Mouse (Mus musculus): ENCODE measurements at regions not wholly inside any gene's neighbourhood (a gene's known extent, or its start where the extent isn't known, plus 50 kb on each side); places are given as distances from the start of the nearest gene placed in this dataset.

- H3K9me3 ChIP-seq (replicated peaks): no peaks in the 10 kb centered on the region
- ATAC-seq (ENCODE audit: extremely low read depth, insufficient number of reproducible peaks, low FRiP score, poor library complexity, severe bottlenecking) (no peak), DNase-seq (ENCODE audit: low spot score) (no peak)
- no peaks in the 10 kb centered on the region for H3K36me3 ChIP-seq (replicated peaks)
- H3K27me3 ChIP-seq (ENCODE audit: insufficient read depth, low read length): no peaks in the 10 kb centered on the region
- TF ChIP-seq CTCF (IDR thresholded peaks at IDR 0.05; ENCODE audit: low read depth, low read length) (no peak), POLR2AphosphoS5 (IDR thresholded peaks at IDR 0.05; ENCODE audit: insufficient replicate concordance, low read depth, low read length) (no peak), GATA2 (IDR thresholded peaks at IDR 0.05; ENCODE audit: borderline replicate concordance, low read depth, low read length) (no peak), TAL1 (conservative IDR thresholded peaks at IDR 0.05; ENCODE audit: low read depth, low read length) (no peak), GATA1 (IDR thresholded peaks at IDR 0.05; ENCODE audit: borderline replicate concordance, low read length) (no peak)
- no peak overlapping the region for H3K4me3 ChIP-seq (ENCODE audit: low read depth, low read length)
- H3K4me1 ChIP-seq (ENCODE audit: insufficient read depth, low read depth, low read length): no peaks in the 10 kb centered on the region
Observed at GRCm38 (mm10) chrX:99585703-99586102, 114.6 kb upstream of the Pja1 start.

GRCm38 (mm10) chrX:99582611-99583010 is 111.5 kb upstream of the Pja1 start:
- Histone ChIP-seq H3K4me3 (ENCODE audit: low read depth, low read length) (no peak overlapping the region), H3K36me3 (replicated peaks) (no peaks in the 10 kb centered on the region), H3K9me3 (replicated peaks) (no peaks in the 10 kb centered on the region), H3K27me3 (ENCODE audit: insufficient read depth, low read length) (no peaks in the 10 kb centered on the region), H3K4me1 (ENCODE audit: insufficient read depth, low read depth, low read length) (no peaks in the 10 kb centered on the region)
- TF ChIP-seq GATA1 (IDR thresholded peaks at IDR 0.05; ENCODE audit: borderline replicate concordance, low read length): no peak
- TF ChIP-seq TAL1 (conservative IDR thresholded peaks at IDR 0.05; ENCODE audit: low read depth, low read length): no peak
- no peak for TF ChIP-seq CTCF (IDR thresholded peaks at IDR 0.05; ENCODE audit: low read depth, low read length)
- no peak for TF ChIP-seq GATA2 (IDR thresholded peaks at IDR 0.05; ENCODE audit: borderline replicate concordance, low read depth, low read length)
- TF ChIP-seq POLR2AphosphoS5 (IDR thresholded peaks at IDR 0.05; ENCODE audit: insufficient replicate concordance, low read depth, low read length): no peak
- DNase-seq (ENCODE audit: low spot score) (no peak), ATAC-seq (ENCODE audit: extremely low read depth, insufficient number of reproducible peaks, low FRiP score, poor library complexity, severe bottlenecking) (no peak)

DNA sequence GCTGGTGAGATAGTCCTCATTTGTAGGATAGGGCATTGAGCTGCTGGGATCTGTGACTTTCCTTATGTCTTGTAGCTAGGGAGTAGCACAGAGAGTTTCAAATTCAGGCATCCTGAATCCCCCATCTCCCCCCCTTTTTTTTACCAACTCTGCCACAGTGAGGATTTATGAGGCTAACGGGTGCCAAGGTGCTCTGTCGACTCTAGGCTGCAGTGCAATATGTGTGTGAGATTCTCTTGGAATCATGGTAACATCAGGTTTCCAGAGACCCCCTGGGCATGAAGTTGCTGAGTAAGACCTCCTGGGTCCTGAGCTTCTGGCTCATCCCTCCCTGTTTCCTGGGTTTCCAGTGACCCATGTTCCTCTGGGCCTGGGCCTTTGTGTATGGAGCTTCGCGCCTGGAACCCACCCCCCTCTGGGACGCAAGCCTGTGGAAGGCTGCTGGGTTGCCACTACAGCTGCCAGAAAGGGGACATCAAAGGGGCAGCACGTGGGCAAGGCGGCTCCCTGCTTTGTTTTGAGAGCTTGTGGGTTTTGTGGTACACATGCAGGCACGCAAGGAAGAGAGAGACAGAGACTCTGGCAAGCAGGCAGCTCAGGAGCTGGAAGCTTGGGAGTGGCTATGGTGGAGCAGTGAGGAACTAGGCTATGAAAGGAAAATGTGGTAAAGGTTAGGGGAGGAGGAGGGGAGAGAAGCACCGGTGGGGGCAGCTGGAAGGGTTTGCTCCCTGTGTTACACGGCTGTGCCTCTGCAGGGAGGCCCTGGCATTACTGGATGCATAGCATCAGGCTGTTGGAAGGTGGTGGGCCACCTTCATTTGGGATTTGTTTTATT is 110.8 kb upstream of the Pja1 start:
- DNase-seq (ENCODE audit: low spot score) (no peak), ATAC-seq (ENCODE audit: extremely low read depth, insufficient number of reproducible peaks, low FRiP score, poor library complexity, severe bottlenecking) (no peak)
- no peaks in the 10 kb centered on the region for H3K27me3 ChIP-seq (ENCODE audit: insufficient read depth, low read length)
- no peak overlapping the region for H3K4me3 ChIP-seq (ENCODE audit: low read depth, low read length)
- no peaks in the 10 kb centered on the region for H3K4me1 ChIP-seq (ENCODE audit: insufficient read depth, low read depth, low read length)
- H3K36me3 ChIP-seq (replicated peaks): no peaks in the 10 kb centered on the region
- H3K9me3 ChIP-seq (replicated peaks): no peaks in the 10 kb centered on the region
- TF ChIP-seq CTCF (IDR thresholded peaks at IDR 0.05; ENCODE audit: low read depth, low read length) (no peak), TAL1 (conservative IDR thresholded peaks at IDR 0.05; ENCODE audit: low read depth, low read length) (no peak), POLR2AphosphoS5 (IDR thresholded peaks at IDR 0.05; ENCODE audit: insufficient replicate concordance, low read depth, low read length) (no peak), GATA2 (IDR thresholded peaks at IDR 0.05; ENCODE audit: borderline replicate concordance, low read depth, low read length) (no peak), GATA1 (IDR thresholded peaks at IDR 0.05; ENCODE audit: borderline replicate concordance, low read length) (no peak)

- H3K4me3 ChIP-seq (ENCODE audit: low read depth, low read length): no peak overlapping the region
- TF ChIP-seq CTCF (IDR thresholded peaks at IDR 0.05; ENCODE audit: low read depth, low read length) (no peak), TAL1 (conservative IDR thresholded peaks at IDR 0.05; ENCODE audit: low read depth, low read length) (no peak), GATA1 (IDR thresholded peaks at IDR 0.05; ENCODE audit: borderline replicate concordance, low read length) (no peak), GATA2 (IDR thresholded peaks at IDR 0.05; ENCODE audit: borderline replicate concordance, low read depth, low read length) (no peak), POLR2AphosphoS5 (IDR thresholded peaks at IDR 0.05; ENCODE audit: insufficient replicate concordance, low read depth, low read length) (no peak)
- no peaks in the 10 kb centered on the region for H3K27me3 ChIP-seq (ENCODE audit: insufficient read depth, low read length)
- no peaks in the 10 kb centered on the region for H3K9me3 ChIP-seq (replicated peaks)
- H3K36me3 ChIP-seq (replicated peaks): no peaks in the 10 kb centered on the region
- no peaks in the 10 kb centered on the region for H3K4me1 ChIP-seq (ENCODE audit: insufficient read depth, low read depth, low read length)
- DNase-seq (ENCODE audit: low spot score): no peak
- ATAC-seq (ENCODE audit: extremely low read depth, insufficient number of reproducible peaks, low FRiP score, poor library complexity, severe bottlenecking): no peak
Observed at GRCm38 (mm10) chrX:99579206-99579605, 108.1 kb upstream of the Pja1 start.

GRCm38 (mm10) chrX:99578796-99579195 is 107.7 kb upstream of the Pja1 start:
- TF ChIP-seq GATA2 (IDR thresholded peaks at IDR 0.05; ENCODE audit: borderline replicate concordance, low read depth, low read length) (no peak), POLR2AphosphoS5 (IDR thresholded peaks at IDR 0.05; ENCODE audit: insufficient replicate concordance, low read depth, low read length) (no peak), TAL1 (conservative IDR thresholded peaks at IDR 0.05; ENCODE audit: low read depth, low read length) (no peak), GATA1 (IDR thresholded peaks at IDR 0.05; ENCODE audit: borderline replicate concordance, low read length) (no peak), CTCF (IDR thresholded peaks at IDR 0.05; ENCODE audit: low read depth, low read length) (no peak)
- Histone ChIP-seq H3K4me1 (ENCODE audit: insufficient read depth, low read depth, low read length) (no peaks in the 10 kb centered on the region), H3K27me3 (ENCODE audit: insufficient read depth, low read length) (no peaks in the 10 kb centered on the region), H3K4me3 (ENCODE audit: low read depth, low read length) (no peak overlapping the region), H3K9me3 (replicated peaks) (no peaks in the 10 kb centered on the region), H3K36me3 (replicated peaks) (no peaks in the 10 kb centered on the region)
- no peak for ATAC-seq (ENCODE audit: extremely low read depth, insufficient number of reproducible peaks, low FRiP score, poor library complexity, severe bottlenecking)
- DNase-seq (ENCODE audit: low spot score): no peak

DNA sequence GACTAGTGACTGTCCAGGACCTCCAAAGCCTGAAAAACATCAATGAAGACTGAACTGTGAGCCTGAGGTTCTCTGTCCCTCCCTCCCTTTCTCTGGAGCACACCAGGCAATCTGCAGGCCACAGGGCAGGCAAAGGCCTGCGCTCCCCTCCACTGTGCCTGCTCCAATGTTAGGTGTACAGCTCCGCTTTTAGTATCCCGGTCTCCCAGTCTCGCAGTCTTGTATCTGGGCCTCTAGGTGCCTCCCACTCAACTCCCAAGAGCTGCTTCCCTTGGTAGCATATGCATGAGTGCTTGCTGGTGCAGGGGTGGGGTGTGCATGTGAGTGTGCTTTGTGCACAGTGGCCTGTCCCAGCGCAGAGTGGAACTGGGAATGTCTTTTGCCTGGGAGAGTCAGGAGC is 104.0 kb upstream of the Pja1 start:
- H3K9me3 ChIP-seq (replicated peaks): no peaks in the 10 kb centered on the region
- no peak for DNase-seq (ENCODE audit: low spot score)
- no peaks in the 10 kb centered on the region for H3K36me3 ChIP-seq (replicated peaks)
- H3K27me3 ChIP-seq (ENCODE audit: insufficient read depth, low read length): no peaks in the 10 kb centered on the region
- TF ChIP-seq TAL1 (conservative IDR thresholded peaks at IDR 0.05; ENCODE audit: low read depth, low read length) (no peak), POLR2AphosphoS5 (IDR thresholded peaks at IDR 0.05; ENCODE audit: insufficient replicate concordance, low read depth, low read length) (no peak), GATA2 (IDR thresholded peaks at IDR 0.05; ENCODE audit: borderline replicate concordance, low read depth, low read length) (no peak), CTCF (IDR thresholded peaks at IDR 0.05; ENCODE audit: low read depth, low read length) (no peak), GATA1 (IDR thresholded peaks at IDR 0.05; ENCODE audit: borderline replicate concordance, low read length) (no peak)
- H3K4me1 ChIP-seq (ENCODE audit: insufficient read depth, low read depth, low read length): no peaks in the 10 kb centered on the region
- ATAC-seq (ENCODE audit: extremely low read depth, insufficient number of reproducible peaks, low FRiP score, poor library complexity, severe bottlenecking): no peak
- H3K4me3 ChIP-seq (ENCODE audit: low read depth, low read length): no peak overlapping the region
